Mouse (Mus musculus) neural tube, embryonic 15.5 days (tissue): ENCODE results near the gene Uqcrc2. TPM values are rescaled to one million over a fixed set of nuclear protein-coding genes. Genes with fewer than 3 reads are reported as not detected.

Source experiments
- ATAC-seq: fragments of 200-750 bp; cut with Nextera tagmentation; 2 replicates; pipeline ENCODE4 v1.8.0; 2017; ENCODE audit warnings: mild to moderate bottlenecking, moderate TSS enrichment, moderate library complexity; ENCODE audit not compliant: low FRiP score
- H3K27ac ChIP-seq: fragments of 300-500 bp; sonication (generic); replicated peaks from 2 replicates; pipeline ENCODE4 v1.5.1; 2015; ENCODE audit warnings: mild to moderate bottlenecking, inconsistent platforms
- H3K27me3 ChIP-seq: fragments of 300-500 bp; sonication (generic); replicated peaks from 2 replicates; pipeline ENCODE4 v1.6.1; 2015; ENCODE audit warnings: inconsistent platforms
- H3K36me3 ChIP-seq: fragments of 300-500 bp; sonication (generic); 2 replicates; pipeline ENCODE4 v1.6.1; 2015; ENCODE audit warnings: inconsistent platforms
- H3K4me1 ChIP-seq: fragments of 300-500 bp; sonication (generic); 2 replicates; pipeline ENCODE4 v1.6.1; 2015; ENCODE audit warnings: inconsistent platforms
- H3K4me2 ChIP-seq: fragments of 300-500 bp; sonication (generic); 2 replicates; pipeline ENCODE4 v1.6.1; 2015; ENCODE audit warnings: inconsistent platforms, mild to moderate bottlenecking, moderate library complexity
- H3K4me3 ChIP-seq: fragments of 300-500 bp; sonication (generic); replicated peaks from 2 replicates; pipeline ENCODE4 v1.5.1; 2015; ENCODE audit warnings: mild to moderate bottlenecking, inconsistent platforms
- H3K9ac ChIP-seq: fragments of 300-500 bp; sonication (generic); replicated peaks from 2 replicates; pipeline ENCODE4 v1.6.1; 2015; ENCODE audit warnings: mild to moderate bottlenecking, inconsistent platforms
- H3K9me3 ChIP-seq: fragments of 300-500 bp; sonication (generic); replicated peaks from 2 replicates; pipeline ENCODE4 v1.6.1; 2016; ENCODE audit warnings: inconsistent platforms
- WGBS: fragments of 180-500 bp; shearing (Covaris S2); methylation state at CpG from one replicate; pipeline ENCODE4 v1.1.7; 2015; ENCODE audit warnings: mixed read lengths; 5-methylcytosine and 5-hydroxymethylcytosine counted together
- polyA plus RNA-seq: library from polyadenylated mRNA; unstranded; fragments of >200 nt; fragmentation: Nextera tagmentation; extraction: Ambion mirVana; gene quantifications from 2 replicates; pipeline ENCODE4 v1.2.1, GENCODE M21; 2015

The Uqcrc2 gene
- polyA plus RNA-seq, result 244 and 245 TPM in 2 replicates

GRCm38 (mm10) chr7:120634711-120635361 lies at the start of gene Uqcrc2:
Gene Uqcrc2 (plus strand): TSS chr7:120635176.
- Histone ChIP-seq H3K4me3 (peak within 1 kb of the TSS; percentile 99), H3K27ac (peak within 1 kb of the TSS; percentile 93), H3K4me2 (peak within 1 kb of the TSS; percentile 82), H3K27me3 (no peaks in the 10 kb centered on the region), H3K4me1 (peaks cover 23% of the 10 kb centered on the region), H3K9me3 (no peaks in the 10 kb centered on the region), H3K9ac (peak within 1 kb of the TSS; percentile 99), H3K36me3 (peaks cover 21% of the 10 kb centered on the region)
- under 1% methylated on average over 45 of the region's 45 CpGs for whole genome bisulfite sequencing
- peak; percentile 99 for ATAC-seq

GRCm38 (mm10) chr7:120597203-120597743 lies 37.7 kb upstream of the Uqcrc2 start:
- Histone ChIP-seq H3K9ac (peak overlapping the region; percentile 58; the same call in 1 of the 2 replicates), H3K27me3 (no peaks in the 10 kb centered on the region), H3K4me1 (peaks cover 4% of the 10 kb centered on the region; the same call in 1 of the 2 replicates), H3K27ac (peak overlapping the region; percentile 74), H3K4me3 (peak overlapping the region; percentile 44), H3K4me2 (peak overlapping the region; percentile 78), H3K36me3 (no peaks in the 10 kb centered on the region), H3K9me3 (no peaks in the 10 kb centered on the region)
- 86% methylated on average over 4 of the region's 4 CpGs for WGBS
- peak; percentile 54 for ATAC-seq

GRCm38 (mm10) chr7:120597744-120598243 lies 37.2 kb upstream of the Uqcrc2 start:
- peak overlapping the region; percentile 78 for H3K4me2 ChIP-seq
- peak; percentile 86 for ATAC-seq
- H3K36me3 ChIP-seq, result no peaks in the 10 kb centered on the region
- peak overlapping the region; percentile 44 for H3K4me3 ChIP-seq
- no peaks in the 10 kb centered on the region for H3K9me3 ChIP-seq
- H3K27me3 ChIP-seq, result no peaks in the 10 kb centered on the region
- peak overlapping the region; percentile 74 for H3K27ac ChIP-seq
- H3K4me1 ChIP-seq, result peaks cover 4% of the 10 kb centered on the region; the same call in 1 of the 2 replicates
- 4% methylated on average over 41 of the region's 41 CpGs for WGBS
- peak overlapping the region; percentile 58 for H3K9ac ChIP-seq

- H3K36me3 ChIP-seq, result no peaks in the 10 kb centered on the region
- peak overlapping the region; percentile 44; the same call in 1 of the 2 replicates for H3K4me3 ChIP-seq
- no peaks in the 10 kb centered on the region for H3K9me3 ChIP-seq
- H3K27me3 ChIP-seq, result no peaks in the 10 kb centered on the region
- peak overlapping the region; percentile 74; the same call in 1 of the 2 replicates for H3K27ac ChIP-seq
- H3K4me2 ChIP-seq, result peak overlapping the region; percentile 78
- peaks cover 4% of the 10 kb centered on the region; the same call in 1 of the 2 replicates for H3K4me1 ChIP-seq
- WGBS, result 79% methylated on average over 7 of the region's 7 CpGs
- peak overlapping the region; percentile 58; the same call in 1 of the 2 replicates for H3K9ac ChIP-seq
- ATAC-seq, result no peak
These were observed 36.6 kb upstream of the Uqcrc2 start for GRCm38 (mm10) chr7:120598355-120598754.

DNA sequence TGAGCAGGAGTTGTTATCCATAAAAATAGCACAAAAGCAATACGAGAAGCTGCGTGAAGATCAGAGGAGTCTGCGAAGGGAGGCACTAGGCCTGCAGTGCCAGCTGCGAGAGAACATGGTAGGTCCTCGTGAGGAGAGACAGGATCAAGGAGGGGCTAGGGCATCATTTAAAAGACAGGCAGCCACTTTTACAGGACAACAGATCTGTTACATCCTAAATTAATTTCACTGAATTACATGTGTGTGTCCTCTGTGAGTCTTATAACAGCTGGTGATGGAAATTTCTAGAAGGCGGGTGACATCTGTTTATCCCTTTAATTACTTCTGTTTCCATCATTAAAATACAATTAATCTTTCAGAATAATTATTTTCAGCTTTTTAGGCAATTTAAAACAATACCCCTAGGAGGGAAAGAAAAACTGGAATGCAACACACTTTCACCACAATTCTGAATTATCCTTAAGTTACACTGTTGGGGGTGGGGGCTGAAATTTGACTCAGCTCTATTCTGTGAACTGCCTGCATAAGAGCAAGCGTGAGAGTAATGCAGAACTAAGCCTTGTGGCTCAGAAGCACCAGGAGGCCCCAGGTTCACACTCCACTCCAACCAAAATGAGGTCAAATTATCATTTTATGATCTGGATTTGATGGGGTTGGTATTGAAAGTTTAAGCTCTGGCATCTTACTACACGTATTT lies 14.8 kb upstream of the Uqcrc2 start:
- ATAC-seq, result peak; percentile 65; the same call in 1 of the 2 replicates
- H3K4me2 ChIP-seq, result no peak overlapping the region
- no peak overlapping the region for H3K4me3 ChIP-seq
- H3K4me1 ChIP-seq, result 0 out of 2 replicates have a peak, but pooled peaks cover 2% of the 10 kb centered on the region
- no peaks in the 10 kb centered on the region for H3K27me3 ChIP-seq
- no peak overlapping the region for H3K9ac ChIP-seq
- no peak overlapping the region for H3K27ac ChIP-seq
- no peaks in the 10 kb centered on the region for H3K9me3 ChIP-seq
- 52% methylated on average over 8 of the region's 8 CpGs for WGBS
- no peaks in the 10 kb centered on the region for H3K36me3 ChIP-seq

DNA sequence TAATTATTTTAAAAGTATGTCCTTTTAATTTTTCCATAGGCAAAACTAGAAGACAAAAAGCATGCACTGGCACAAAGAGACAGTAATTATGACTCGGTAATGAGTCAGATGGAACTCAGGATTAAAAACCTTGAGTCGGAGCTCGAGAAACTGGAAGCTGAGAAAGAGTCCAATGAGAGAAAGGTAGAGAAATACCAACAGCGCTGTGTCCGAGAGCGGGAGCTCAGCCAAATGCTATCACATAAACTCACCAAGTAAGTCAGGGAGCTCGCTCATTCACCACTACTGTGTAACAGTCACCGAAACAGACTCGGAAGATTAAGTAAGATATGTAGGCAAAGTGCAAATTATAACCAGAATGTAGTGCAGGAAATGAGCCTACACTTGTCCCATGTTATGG lies 14.1 kb upstream of the Uqcrc2 start:
- Histone ChIP-seq H3K4me1 (0 out of 2 replicates have a peak, but pooled peaks cover 2% of the 10 kb centered on the region), H3K9me3 (no peaks in the 10 kb centered on the region), H3K27me3 (no peaks in the 10 kb centered on the region), H3K4me3 (no peak overlapping the region), H3K36me3 (no peaks in the 10 kb centered on the region), H3K4me2 (no peak overlapping the region), H3K9ac (no peak overlapping the region), H3K27ac (no peak overlapping the region)
- 78% methylated on average over 9 of the region's 9 CpGs for WGBS
- no peak for ATAC-seq

- no peak for ATAC-seq
- no peak overlapping the region for H3K4me3 ChIP-seq
- WGBS, result 71% methylated on average over 1 of the region's 1 CpGs
These were observed 2.5 kb upstream of the Uqcrc2 start for GRCm38 (mm10) chr7:120632518-120632917.

DNA sequence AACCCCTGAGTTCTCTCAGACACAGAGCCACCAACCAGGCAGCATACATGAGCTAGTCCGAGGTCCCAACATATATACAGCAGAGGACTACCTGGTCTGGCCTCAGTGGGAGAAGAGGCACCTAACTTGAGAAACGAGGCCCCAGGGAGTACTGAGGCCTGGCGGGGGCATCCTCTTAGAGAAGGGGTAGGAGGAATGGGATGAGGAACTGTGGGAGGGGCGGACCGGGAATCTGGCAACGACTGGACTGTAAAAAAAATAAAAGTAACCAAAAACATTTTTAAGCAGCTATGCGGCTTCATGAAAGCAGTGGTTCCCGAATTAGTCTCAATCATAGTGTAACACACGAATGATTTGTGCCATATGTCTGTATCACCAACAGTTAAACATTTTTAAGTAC lies 675 bp upstream of the Uqcrc2 start:
- Histone ChIP-seq H3K9me3 (no peaks in the 10 kb centered on the region), H3K27ac (peak overlapping the region; percentile 93), H3K27me3 (no peaks in the 10 kb centered on the region), H3K4me1 (peaks cover 23% of the 10 kb centered on the region), H3K4me2 (peak overlapping the region; percentile 82), H3K4me3 (peak overlapping the region; percentile 99), H3K36me3 (peaks cover 16% of the 10 kb centered on the region), H3K9ac (peak overlapping the region; percentile 99)
- WGBS, result 9% methylated on average over 9 of the region's 9 CpGs
- ATAC-seq, result peak; percentile 9

More at GRCm38 (mm10) chr7:120632518-120632917, 2.5 kb upstream of the Uqcrc2 start:
- no peaks in the 10 kb centered on the region for H3K9me3 ChIP-seq
- H3K36me3 ChIP-seq, result peaks cover under 1% of the 10 kb centered on the region; the same call in 1 of the 2 replicates
- no peaks in the 10 kb centered on the region for H3K27me3 ChIP-seq
- H3K27ac ChIP-seq, result no peak overlapping the region
- no peak overlapping the region for H3K4me2 ChIP-seq
- H3K9ac ChIP-seq, result no peak overlapping the region
- peaks cover 23% of the 10 kb centered on the region for H3K4me1 ChIP-seq

DNA sequence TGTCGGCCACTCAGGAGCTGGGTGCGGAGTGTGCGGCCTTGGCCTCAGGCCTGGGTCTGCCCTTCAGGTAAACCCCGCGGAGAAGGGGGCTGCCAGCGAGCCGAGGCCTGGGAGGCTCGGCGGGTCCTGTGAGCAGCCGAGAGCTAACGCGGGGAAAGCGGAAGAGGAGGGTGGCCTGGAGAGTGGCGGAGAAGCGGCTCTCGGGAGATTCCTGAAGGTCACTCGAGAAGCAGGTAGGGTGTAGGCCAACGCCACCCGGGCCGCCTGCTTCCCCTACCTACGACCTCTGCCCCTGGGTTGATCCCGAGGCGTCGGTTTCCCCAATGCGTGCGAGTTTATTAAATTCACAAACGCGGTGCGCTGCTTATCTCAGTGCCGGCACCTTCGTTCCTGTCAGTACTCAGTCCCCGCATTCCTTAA lies 396 bp downstream of the Uqcrc2 start:
- Histone ChIP-seq H3K4me2 (peak overlapping the region; percentile 82), H3K27me3 (no peaks in the 10 kb centered on the region), H3K27ac (peak overlapping the region; percentile 93), H3K9me3 (no peaks in the 10 kb centered on the region), H3K4me3 (peak overlapping the region; percentile 99), H3K9ac (peak overlapping the region; percentile 99), H3K4me1 (peaks cover 23% of the 10 kb centered on the region), H3K36me3 (peaks cover 25% of the 10 kb centered on the region)
- ATAC-seq, result peak; percentile 88
- WGBS, result under 1% methylated on average over 32 of the region's 32 CpGs

- H3K27ac ChIP-seq, result peak overlapping the region; percentile 93
- H3K4me1 ChIP-seq, result peaks cover 23% of the 10 kb centered on the region
- H3K9ac ChIP-seq, result peak overlapping the region; percentile 99
- H3K27me3 ChIP-seq, result no peaks in the 10 kb centered on the region
- H3K4me2 ChIP-seq, result peak overlapping the region; percentile 82
- no peak; the same call in none of the 2 replicates for ATAC-seq
- peaks cover 28% of the 10 kb centered on the region for H3K36me3 ChIP-seq
- WGBS, result under 1% methylated on average over 11 of the region's 11 CpGs
- no peaks in the 10 kb centered on the region for H3K9me3 ChIP-seq
- H3K4me3 ChIP-seq, result peak overlapping the region; percentile 99
These were observed 845 bp downstream of the Uqcrc2 start for GRCm38 (mm10) chr7:120635821-120636220.

DNA sequence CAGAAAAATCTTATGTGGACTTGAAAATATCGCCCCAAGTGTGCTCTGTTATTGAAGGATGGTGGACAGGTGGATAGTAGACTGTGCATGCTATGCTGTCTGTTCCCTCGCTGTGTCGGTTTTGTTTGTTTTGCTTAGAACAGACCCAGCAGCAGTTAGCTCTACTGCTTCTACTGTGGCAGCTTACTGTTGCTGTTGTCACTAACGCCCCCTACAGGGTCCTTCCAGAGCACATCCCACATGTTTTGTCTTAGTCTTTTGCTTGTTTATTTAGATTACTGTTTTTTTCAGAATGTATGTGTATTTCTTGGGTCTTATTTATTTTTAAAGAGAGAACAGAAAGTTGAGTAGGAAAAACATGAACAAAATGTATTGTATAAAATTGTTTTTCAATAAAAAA lies 8.2 kb downstream of the Uqcrc2 start:
- H3K36me3 ChIP-seq, result peaks cover 72% of the 10 kb centered on the region
- 71% methylated on average over 4 of the region's 4 CpGs for WGBS

More for the DNA sequence above, 8.2 kb downstream of the Uqcrc2 start:
- Histone ChIP-seq H3K9me3 (no peaks in the 10 kb centered on the region), H3K27ac (no peak overlapping the region), H3K27me3 (no peaks in the 10 kb centered on the region), H3K9ac (no peak overlapping the region), H3K4me3 (no peak overlapping the region), H3K4me2 (no peak overlapping the region), H3K4me1 (no peaks in the 10 kb centered on the region)
- no peak for ATAC-seq
